Mouse (Mus musculus): Measurements from ENCODE around the gene Cacnb2.
"Not testable (repeated sequence)": the region's sequence is repeated elsewhere in the genome, so short reads cannot be mapped to it uniquely, and the experiment has no call there.

The Cacnb2 gene

GRCm38 (mm10) chr2:14657205-14657844 lies 54.4 kb downstream of the Cacnb2 start:
- no peak for DNase-seq

- no peak for DNase-seq
Measured at GRCm38 (mm10) chr2:14665213-14665612, 62.3 kb downstream of the Cacnb2 start.

GRCm38 (mm10) chr2:14672117-14672516 lies 69.2 kb downstream of the Cacnb2 start:
- no peak for DNase-seq

GRCm38 (mm10) chr2:14676885-14677516 lies 74.1 kb downstream of the Cacnb2 start:
- DNase-seq, result peak; percentile 64

- DNase-seq, result no peak
Measured at GRCm38 (mm10) chr2:14684231-14684630, 81.3 kb downstream of the Cacnb2 start.

- DNase-seq, result peak; percentile 84
Measured at GRCm38 (mm10) chr2:14702973-14703645, 100.2 kb downstream of the Cacnb2 start.

- DNase-seq, result peak; percentile 12
Measured at GRCm38 (mm10) chr2:14703676-14704075, 100.8 kb downstream of the Cacnb2 start.

- DNase-seq, result no peak
Measured at GRCm38 (mm10) chr2:14710247-14710646, 107.4 kb downstream of the Cacnb2 start.

- peak; percentile 39 for DNase-seq
Measured at GRCm38 (mm10) chr2:14711751-14712150, 108.9 kb downstream of the Cacnb2 start.

GRCm38 (mm10) chr2:14713049-14713448 lies 110.2 kb downstream of the Cacnb2 start:
- DNase-seq, result no peak

- DNase-seq, result no peak
Measured at GRCm38 (mm10) chr2:14716666-14717065, 113.8 kb downstream of the Cacnb2 start.

GRCm38 (mm10) chr2:14719119-14719718 lies 116.3 kb downstream of the Cacnb2 start:
- DNase-seq, result no peak

- DNase-seq, result no peak
Measured at GRCm38 (mm10) chr2:14725437-14725836, 122.5 kb downstream of the Cacnb2 start.

- not testable (repeated sequence) for DNase-seq
Measured at GRCm38 (mm10) chr2:14726601-14727000, 123.7 kb downstream of the Cacnb2 start.

- DNase-seq, result no peak
Measured at GRCm38 (mm10) chr2:14738927-14739326, 136.0 kb downstream of the Cacnb2 start.

- DNase-seq, result no peak
Measured at GRCm38 (mm10) chr2:14739510-14739909, 136.6 kb downstream of the Cacnb2 start.

- DNase-seq, result no peak
Measured at GRCm38 (mm10) chr2:14740359-14740758, 137.5 kb downstream of the Cacnb2 start.

GRCm38 (mm10) chr2:14744761-14745160 lies 141.9 kb downstream of the Cacnb2 start:
- no peak for DNase-seq

GRCm38 (mm10) chr2:14762846-14763245 lies 160.0 kb downstream of the Cacnb2 start:
- no peak for DNase-seq

- peak; percentile 41 for DNase-seq
Measured at GRCm38 (mm10) chr2:14763931-14764330, 161.0 kb downstream of the Cacnb2 start.

- DNase-seq, result no peak
Measured at GRCm38 (mm10) chr2:14769448-14769847, 166.6 kb downstream of the Cacnb2 start.

GRCm38 (mm10) chr2:14770635-14771034 lies 167.7 kb downstream of the Cacnb2 start:
- DNase-seq, result no peak

GRCm38 (mm10) chr2:14774375-14774774 lies 171.5 kb downstream of the Cacnb2 start:
- DNase-seq, result no peak

Measured in lung, postnatal 36 days (tissue).